15 mouse cellular contexts compared by ENCODE assay signal in the genomic region with DNA sequence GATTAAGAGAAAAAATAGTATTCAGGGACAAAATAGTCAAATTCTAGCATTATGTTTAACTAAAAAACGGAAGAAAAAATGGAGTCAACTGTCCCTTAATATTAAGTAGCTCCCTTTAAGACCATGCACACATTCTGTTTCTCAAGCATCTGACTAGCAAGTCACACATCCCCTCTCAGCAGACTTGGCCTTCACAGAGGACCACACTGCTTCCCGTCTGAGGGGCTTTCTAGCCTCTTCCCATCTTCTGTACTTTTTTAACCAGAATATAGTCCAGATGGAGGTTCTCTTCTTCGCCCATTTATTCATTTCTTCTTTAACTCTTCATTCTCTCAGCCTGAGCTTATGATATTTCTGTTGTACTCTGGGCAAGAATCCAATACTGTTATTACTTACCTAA.
"Had no signal": no experiment of that assay in that cellular context is flagged by ENCODE, and none has a peak within 500 bp of the region (broad histone marks: within the 10 kb centered on the region; RNA-seq: fewer than 3 reads in every experiment).

No protein-coding gene starts in this region.

- H3K4me3 ChIP-seq: neural tube, embryonic 15.5 days; stomach, embryonic 15.5 days had no signal

- H3K27me3 ChIP-seq: neural tube, embryonic 15.5 days; stomach, embryonic 15.5 days had no signal

- H3K9ac ChIP-seq: neural tube, embryonic 15.5 days; stomach, embryonic 15.5 days had no signal

- H3K36me3 ChIP-seq: neural tube, embryonic 15.5 days; stomach, embryonic 15.5 days had no signal

- H3K4me2 ChIP-seq: neural tube, embryonic 15.5 days; stomach, embryonic 15.5 days had no signal

- DNase-seq: retina, postnatal 1 day; right cerebral cortex, adult 18-20 months; right cerebral cortex, postnatal 14 days; right cerebral cortex, postnatal 25 days; right cerebral cortex, postnatal 4 days; spleen, adult 18-20 months; thymus, adult 18-20 months; thymus, adult 2 months; thymus, postnatal 14 days; thymus, postnatal 25 days; thymus, postnatal 36 days; thymus, postnatal 4 days had no signal

- H3K27ac ChIP-seq: neural tube, embryonic 15.5 days; stomach, embryonic 15.5 days; stomach, postnatal 0 days had no signal

- H3K9me3 ChIP-seq: neural tube, embryonic 15.5 days; stomach, embryonic 15.5 days had no signal

- H3K4me1 ChIP-seq: neural tube, embryonic 15.5 days; stomach, embryonic 15.5 days had no signal
